Mouse (Mus musculus) forebrain, embryonic 11.5 days (tissue): ENCODE measurements around the gene Mboat2. TPM values are rescaled to one million over a fixed set of nuclear protein-coding genes. Genes with fewer than 3 reads are reported as not detected.
A peak's percentile ranks its signal among the peaks of the same experiment; 100 is the strongest.

Source experiments
- ATAC-seq: fragments of 200-750 bp; cut with Nextera tagmentation; replicated peaks from 2 replicates; pipeline ENCODE4 v1.8.0; 2017; ENCODE audit warnings: moderate TSS enrichment; ENCODE audit not compliant: low FRiP score
- DNase-seq: peaks from one replicate; pipeline ENCODE4 v3.0.0-alpha.2; 2017; ENCODE audit warnings: low spot score
- H3K27ac ChIP-seq: fragments of 300-500 bp; sonication (generic); 2 replicates; pipeline ENCODE4 v1.5.1; 2014; ENCODE audit warnings: low read depth, low read length
- H3K27me3 ChIP-seq: fragments of 300-500 bp; sonication (generic); 2 replicates; pipeline ENCODE4 v1.6.1; 2014; ENCODE audit warnings: mild to moderate bottlenecking, low read length, mixed read lengths; ENCODE audit not compliant: control insufficient read depth, insufficient read depth
- H3K36me3 ChIP-seq: fragments of 300-500 bp; sonication (generic); 2 replicates; pipeline ENCODE4 v1.6.1; 2014; ENCODE audit warnings: mild to moderate bottlenecking, low read length, moderate library complexity, mixed read lengths; ENCODE audit not compliant: control insufficient read depth, insufficient read depth
- H3K4me1 ChIP-seq: fragments of 300-500 bp; sonication (generic); replicated peaks from 2 replicates; pipeline ENCODE4 v1.6.1; 2014; ENCODE audit warnings: low read length, mixed read lengths; ENCODE audit not compliant: control insufficient read depth, insufficient read depth
- H3K4me2 ChIP-seq: fragments of 300-500 bp; sonication (generic); 2 replicates; pipeline ENCODE4 v1.6.1; 2014; ENCODE audit warnings: low read depth, mild to moderate bottlenecking, low read length, moderate library complexity, mixed read lengths; ENCODE audit not compliant: severe bottlenecking
- H3K4me3 ChIP-seq: fragments of 300-500 bp; sonication (generic); 2 replicates; pipeline ENCODE4 v1.5.1; 2014; ENCODE audit warnings: low read depth, low read length
- H3K9ac ChIP-seq: fragments of 300-500 bp; sonication (generic); 2 replicates; pipeline ENCODE4 v1.6.1; 2014; ENCODE audit warnings: low read length
- H3K9me3 ChIP-seq: fragments of 300-500 bp; sonication (generic); 2 replicates; pipeline ENCODE4 v1.6.1; 2016; ENCODE audit warnings: low read length, mixed read lengths; ENCODE audit not compliant: control insufficient read depth
- whole genome bisulfite sequencing: fragments of 180-500 bp; shearing (Covaris S2); extraction: QIAGEN DNeasy Blood & Tissue Kit; methylation state at CpG from one replicate; pipeline ENCODE4 v1.1.7; 2014; 5-methylcytosine and 5-hydroxymethylcytosine counted together
- polyA plus RNA-seq: library from polyadenylated mRNA; unstranded; fragments of >200 nt; fragmentation: Nextera tagmentation; extraction: Ambion mirVana; gene quantifications from 2 replicates; pipeline ENCODE4 v1.2.1, GENCODE M21; 2014

The Mboat2 gene
- polyA plus RNA-seq, 1 experiment from 2014 or later: 55.7 TPM

DNA sequence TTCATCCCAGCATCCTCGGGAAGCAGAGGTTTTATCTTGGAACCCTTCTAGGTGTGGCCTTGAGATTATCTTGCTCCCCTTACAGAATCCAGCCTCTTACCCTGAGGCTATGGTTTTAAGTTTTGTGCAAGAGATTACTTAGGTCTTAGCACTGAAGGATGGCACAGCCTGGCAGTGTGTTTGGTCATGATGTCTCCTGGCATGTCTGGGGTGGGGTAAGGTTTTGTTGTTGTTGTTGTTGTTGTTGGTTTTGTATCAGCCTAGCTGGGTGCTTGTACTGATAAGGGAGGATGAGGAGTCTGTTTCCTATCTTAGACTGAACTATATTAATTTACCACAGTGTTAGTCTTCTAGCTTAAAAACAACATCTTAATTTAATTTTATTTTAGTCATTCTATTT is 105.6 kb downstream of the Mboat2 start:
- Histone ChIP-seq H3K27ac (no peak overlapping the region), H3K4me1 (0 out of 2 replicates have a peak, but pooled peaks cover 3% of the 10 kb centered on the region), H3K27me3 (no peaks in the 10 kb centered on the region), H3K9me3 (no peaks in the 10 kb centered on the region), H3K36me3 (no peaks in the 10 kb centered on the region), H3K4me2 (no peak overlapping the region), H3K9ac (no peak overlapping the region), H3K4me3 (no peak overlapping the region)
- DNase-seq (no peak), ATAC-seq (no peak)
- WGBS: 73% methylated on average over 1 of the region's 1 CpGs

DNA sequence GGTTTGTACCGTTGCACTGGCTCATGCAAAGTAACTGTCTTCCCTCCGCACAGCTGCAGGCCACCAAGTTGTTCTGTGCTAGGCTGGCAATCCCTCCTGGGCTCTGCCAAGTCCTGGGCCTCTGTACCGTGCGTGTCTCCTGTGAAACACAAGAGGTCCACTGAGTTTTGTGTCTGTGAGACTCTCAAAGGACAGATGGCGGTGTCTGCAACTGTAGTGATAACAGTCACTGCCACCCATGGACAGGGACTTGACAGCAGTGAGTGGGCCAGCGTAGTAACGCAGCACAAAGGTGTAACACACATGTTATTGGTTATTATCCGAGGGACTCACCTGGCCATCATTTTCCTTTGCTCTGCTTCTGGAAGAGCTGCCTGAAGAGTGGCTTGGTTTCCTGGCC is 108.7 kb downstream of the Mboat2 start:
- Histone ChIP-seq H3K27me3 (no peaks in the 10 kb centered on the region), H3K27ac (no peak overlapping the region), H3K4me2 (no peak overlapping the region), H3K36me3 (no peaks in the 10 kb centered on the region), H3K9ac (no peak overlapping the region), H3K4me3 (no peak overlapping the region), H3K9me3 (no peaks in the 10 kb centered on the region), H3K4me1 (no peaks in the 10 kb centered on the region)
- DNase-seq (no peak), ATAC-seq (no peak)
- 95% methylated on average over 8 of the region's 8 CpGs for WGBS

DNA sequence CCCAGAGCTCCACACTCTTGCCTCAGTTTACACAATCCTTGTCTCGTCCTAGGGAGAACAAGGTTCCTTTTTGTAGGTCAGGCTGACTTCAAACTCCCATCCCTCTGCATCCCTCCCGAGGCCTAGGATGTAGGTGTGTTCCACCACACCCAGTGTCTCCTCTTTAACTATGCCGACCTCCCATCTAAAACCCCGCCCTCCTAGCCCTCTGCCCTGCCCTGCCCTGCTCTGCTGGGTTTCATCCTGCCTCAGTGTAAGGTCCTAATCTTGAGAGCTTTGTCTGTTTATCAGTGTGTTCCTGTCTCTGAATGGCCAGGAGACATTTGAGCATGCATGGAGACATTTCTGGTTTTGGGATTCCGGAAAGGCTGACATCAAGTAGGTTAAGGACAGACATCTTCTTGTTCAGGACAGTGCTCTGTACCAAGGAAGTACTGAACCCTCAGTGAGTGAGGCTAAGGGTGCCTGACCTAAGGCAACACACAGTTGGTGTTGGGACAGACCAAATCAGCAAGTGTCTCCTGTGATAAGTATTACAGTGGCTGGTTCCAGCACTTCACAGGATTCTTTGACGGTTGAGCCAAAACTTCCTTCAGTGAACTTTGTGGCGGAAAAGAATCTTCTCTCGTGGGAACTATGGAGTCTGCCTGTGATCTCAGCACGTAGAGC is 112.1 kb downstream of the Mboat2 start:
- Histone ChIP-seq H3K9me3 (no peaks in the 10 kb centered on the region), H3K27ac (no peak overlapping the region), H3K9ac (no peak overlapping the region), H3K4me1 (no peaks in the 10 kb centered on the region), H3K27me3 (no peaks in the 10 kb centered on the region), H3K4me3 (no peak overlapping the region), H3K36me3 (no peaks in the 10 kb centered on the region), H3K4me2 (no peak overlapping the region)
- ATAC-seq (no peak), DNase-seq (no peak)
- 85% methylated on average over 9 of the region's 9 CpGs for WGBS

DNA sequence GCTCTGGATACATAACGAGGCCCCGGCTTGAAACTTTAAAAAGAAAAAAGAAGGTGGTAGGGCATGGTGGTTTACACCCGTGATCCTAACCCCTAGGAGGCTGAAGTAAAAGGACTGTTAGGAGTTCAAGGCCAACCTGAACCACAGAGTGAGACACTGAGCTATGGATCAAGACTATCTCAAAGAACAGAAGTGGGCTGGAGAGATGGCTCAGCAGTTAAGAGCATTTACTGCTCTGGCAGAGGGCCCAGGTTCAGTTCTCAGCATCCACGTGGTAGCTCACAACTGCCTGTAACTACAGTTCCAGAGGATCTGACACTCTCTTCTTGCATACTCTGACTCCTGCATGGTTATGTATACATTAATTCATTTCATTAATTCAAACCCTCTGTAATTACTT is 112.7 kb downstream of the Mboat2 start:
- Histone ChIP-seq H3K27me3 (no peaks in the 10 kb centered on the region), H3K27ac (no peak overlapping the region), H3K36me3 (no peaks in the 10 kb centered on the region), H3K9ac (no peak overlapping the region), H3K4me3 (no peak overlapping the region), H3K9me3 (no peaks in the 10 kb centered on the region), H3K4me1 (no peaks in the 10 kb centered on the region), H3K4me2 (no peak overlapping the region)
- ATAC-seq (no peak), DNase-seq (no peak)
- WGBS: 88% methylated on average over 4 of the region's 4 CpGs

DNA sequence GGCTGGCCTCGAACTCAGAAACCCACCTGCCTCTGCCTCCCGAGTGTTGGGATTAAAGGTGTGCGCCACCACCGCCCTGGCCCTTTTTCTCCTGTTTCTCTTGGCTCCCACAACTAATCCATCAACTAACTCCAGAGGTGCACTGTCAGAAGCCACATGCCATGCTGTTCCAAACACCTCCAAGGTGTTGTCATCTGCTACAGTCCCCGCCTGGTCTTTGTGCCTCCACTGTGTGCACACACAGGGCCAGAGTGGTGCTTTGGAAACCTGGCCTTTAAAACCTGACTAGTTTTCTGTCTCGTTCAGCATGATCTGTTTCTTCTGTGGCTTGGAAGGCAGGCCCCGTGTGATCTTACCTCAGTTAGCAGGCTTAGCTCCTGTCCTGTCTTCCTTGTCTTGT is 113.9 kb downstream of the Mboat2 start:
- Histone ChIP-seq H3K27ac (no peak overlapping the region), H3K4me3 (no peak overlapping the region), H3K36me3 (no peaks in the 10 kb centered on the region), H3K4me2 (no peak overlapping the region), H3K27me3 (no peaks in the 10 kb centered on the region), H3K9ac (no peak overlapping the region), H3K4me1 (no peaks in the 10 kb centered on the region), H3K9me3 (no peaks in the 10 kb centered on the region)
- DNase-seq (no peak), ATAC-seq (no peak)
- WGBS: 98% methylated on average over 7 of the region's 7 CpGs

DNA sequence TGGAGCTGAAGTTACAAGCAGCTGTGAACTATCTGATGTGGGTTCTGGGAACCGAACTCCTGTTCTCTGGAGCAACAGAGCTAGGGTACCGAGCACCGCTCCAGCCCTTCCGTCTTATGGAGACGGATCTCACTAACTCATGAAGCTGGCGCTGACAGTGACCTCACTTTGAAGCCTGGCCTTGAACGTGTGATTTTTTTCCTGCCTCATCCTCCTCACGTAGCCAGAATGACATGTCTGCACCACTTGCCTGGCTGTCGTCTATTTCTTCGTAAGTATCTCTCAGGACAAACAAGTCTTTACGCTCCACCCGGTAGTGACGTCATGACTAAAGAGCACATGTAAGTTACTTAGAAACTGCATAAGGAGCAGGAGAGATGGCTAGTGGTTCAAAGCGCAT is 116.4 kb downstream of the Mboat2 start:
- DNase-seq: no peak
- peaks cover 3% of the 10 kb centered on the region; the same call in 1 of the 2 replicates for H3K36me3 ChIP-seq
- WGBS: 94% methylated on average over 14 of the region's 14 CpGs

DNA sequence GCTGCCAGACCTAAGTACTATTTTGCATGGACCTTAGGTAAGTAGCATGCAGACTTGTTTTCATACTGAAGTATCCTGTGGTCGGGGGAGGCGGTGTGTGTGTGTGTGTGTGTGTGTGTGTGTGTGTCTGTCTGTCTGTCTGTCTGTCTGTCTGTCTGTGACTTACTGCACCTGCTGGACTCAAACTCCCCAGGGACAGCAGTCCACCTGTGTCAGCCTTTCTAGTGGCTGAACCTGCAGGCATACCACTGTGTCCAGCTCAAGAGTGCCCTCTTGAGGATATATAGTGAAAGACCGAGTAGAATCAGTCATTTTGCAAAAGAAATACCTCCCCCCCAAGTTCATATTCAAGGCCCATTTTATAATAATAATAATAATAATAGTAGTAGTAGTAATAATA is 117.7 kb downstream of the Mboat2 start:
- Histone ChIP-seq H3K4me2 (no peak overlapping the region), H3K4me1 (no peaks in the 10 kb centered on the region), H3K4me3 (no peak overlapping the region), H3K27me3 (no peaks in the 10 kb centered on the region), H3K9me3 (no peaks in the 10 kb centered on the region), H3K36me3 (peaks cover 3% of the 10 kb centered on the region; the same call in 1 of the 2 replicates), H3K27ac (no peak overlapping the region), H3K9ac (no peak overlapping the region)
- 58% methylated on average over 3 of the region's 3 CpGs for WGBS
- DNase-seq: no peak
- ATAC-seq: no peak

More for the DNA sequence above, 116.4 kb downstream of the Mboat2 start:
- H3K9ac ChIP-seq: no peak overlapping the region
- H3K4me2 ChIP-seq: no peak overlapping the region
- H3K9me3 ChIP-seq: no peaks in the 10 kb centered on the region
- ATAC-seq: no peak
- no peaks in the 10 kb centered on the region for H3K4me1 ChIP-seq
- H3K27ac ChIP-seq: no peak overlapping the region
- no peaks in the 10 kb centered on the region for H3K27me3 ChIP-seq
- no peak overlapping the region for H3K4me3 ChIP-seq

DNA sequence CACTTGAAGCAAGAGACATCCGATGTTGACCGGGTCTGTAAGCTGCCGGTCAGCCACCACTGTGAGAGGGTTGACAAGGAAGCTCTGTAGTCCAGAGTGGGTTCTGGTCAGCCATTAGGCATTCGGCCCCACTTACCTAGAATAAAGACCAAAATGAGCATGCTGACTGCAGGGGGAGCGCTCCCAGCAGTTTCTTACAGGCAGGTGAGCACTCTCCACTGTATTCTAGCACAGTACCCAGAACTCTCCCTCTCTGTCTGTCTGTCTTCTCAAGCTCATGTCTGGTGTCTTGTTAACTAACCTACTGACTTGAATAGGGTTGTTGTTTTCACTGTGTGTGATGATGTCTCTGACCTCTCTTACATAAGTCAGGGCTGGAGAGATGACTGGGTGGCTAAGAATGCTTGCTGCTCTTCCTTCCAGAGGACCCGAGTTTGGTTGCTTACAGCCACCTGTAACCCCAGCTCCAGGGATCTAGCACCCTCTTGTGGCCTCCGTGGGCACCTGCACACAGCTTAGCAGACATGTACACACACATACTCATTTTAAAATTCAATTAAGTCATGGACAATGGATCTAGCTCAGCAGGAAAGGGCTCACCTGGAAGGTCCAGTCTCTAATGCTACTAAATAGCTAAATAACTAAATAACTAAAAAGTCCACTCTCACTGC is 119.8 kb downstream of the Mboat2 start:
- no peaks in the 10 kb centered on the region for H3K9me3 ChIP-seq
- H3K4me3 ChIP-seq: no peak overlapping the region
- ATAC-seq (no peak), DNase-seq (no peak)
- H3K4me2 ChIP-seq: no peak overlapping the region
- no peak overlapping the region for H3K9ac ChIP-seq
- no peaks in the 10 kb centered on the region for H3K27me3 ChIP-seq
- H3K27ac ChIP-seq: no peak overlapping the region
- H3K4me1 ChIP-seq: no peaks in the 10 kb centered on the region
- WGBS: 88% methylated on average over 7 of the region's 7 CpGs
- peaks cover 3% of the 10 kb centered on the region; the same call in 1 of the 2 replicates for H3K36me3 ChIP-seq

DNA sequence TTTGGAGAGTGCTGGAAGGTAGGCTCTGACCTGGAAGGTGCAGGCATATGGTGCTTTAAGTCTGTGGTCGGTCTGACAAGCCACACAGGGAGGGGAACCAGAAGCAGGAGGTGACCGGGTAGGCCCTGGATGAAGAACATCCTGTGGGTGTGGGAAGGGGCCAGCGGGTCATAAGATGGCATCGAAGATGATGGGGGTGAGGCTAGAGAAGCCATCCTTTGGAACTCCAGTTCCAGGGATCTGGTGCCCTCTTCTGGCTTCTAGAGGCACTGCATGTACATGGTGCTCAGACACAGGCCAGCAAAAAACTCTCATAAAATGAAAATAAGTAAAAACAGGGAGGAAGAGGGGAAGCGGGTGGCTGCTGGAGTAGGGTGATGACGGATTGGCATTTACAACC is 121.5 kb downstream of the Mboat2 start:
- ATAC-seq: peak; percentile 51; the same call in 1 of the 2 replicates
- peaks cover 3% of the 10 kb centered on the region; the same call in 1 of the 2 replicates for H3K36me3 ChIP-seq

More for the DNA sequence above, 121.5 kb downstream of the Mboat2 start:
- peak; percentile 71 for DNase-seq
- Histone ChIP-seq H3K27ac (no peak overlapping the region), H3K9me3 (no peaks in the 10 kb centered on the region), H3K4me1 (no peaks in the 10 kb centered on the region), H3K4me2 (no peak overlapping the region), H3K9ac (no peak overlapping the region), H3K27me3 (no peaks in the 10 kb centered on the region), H3K4me3 (no peak overlapping the region)
- 77% methylated on average over 6 of the region's 6 CpGs for WGBS
